ENCODE assay signal across 9 mouse cellular contexts in genomic region chr13:53119586-53120426, GRCm38 (mm10).
DNase-seq lines count a peak whose midpoint lies in the region; ATAC-seq lines count a peak whose summit lies in the region.
"Had no signal": no experiment of that assay in that cellular context is flagged by ENCODE, and none has a peak within 500 bp of the region (broad histone marks: within the 10 kb centered on the region; RNA-seq: fewer than 3 reads in every experiment).

No protein-coding gene starts in this region.

- no peak overlapping the region for H3K4me2 ChIP-seq in hindbrain, embryonic 16.5 days (ENCODE audit: low read length)
- H3K4me2 ChIP-seq: liver, embryonic 15.5 days had no signal

- H3K27ac ChIP-seq in hindbrain, embryonic 16.5 days (ENCODE audit: low read depth, low read length) = no peak overlapping the region
- no peak overlapping the region for H3K27ac ChIP-seq in midbrain, embryonic 10.5 days (replicated peaks)
- H3K27ac ChIP-seq: liver, embryonic 15.5 days had no signal

- peak; percentile 74 for ATAC-seq in hindbrain, embryonic 16.5 days
- ATAC-seq in erythroid progenitor cell, adult 5-6 weeks (replicated peaks; ENCODE audit: low FRiP score, poor library complexity, severe bottlenecking) = no peak

- H3K27me3 ChIP-seq in hindbrain, embryonic 16.5 days (replicated peaks; ENCODE audit: control insufficient read depth, insufficient read depth, low read length) = no peaks in the 10 kb centered on the region
- no peaks in the 10 kb centered on the region for H3K27me3 ChIP-seq in midbrain, embryonic 10.5 days (ENCODE audit: low read depth, poor library complexity, severe bottlenecking)
- H3K27me3 ChIP-seq: liver, embryonic 15.5 days had no signal

- WGBS in hindbrain, embryonic 16.5 days = 30% methylated on average over 10 of the region's 10 CpGs
- 35% methylated on average over 10 of the region's 10 CpGs for WGBS in midbrain, embryonic 10.5 days

- H3K4me1 ChIP-seq in hindbrain, embryonic 16.5 days (ENCODE audit: control insufficient read depth, insufficient read depth, low read depth, low read length) = peaks cover 9% of the 10 kb centered on the region
- peaks cover 22% of the 10 kb centered on the region for H3K4me1 ChIP-seq in midbrain, embryonic 10.5 days
- H3K4me1 ChIP-seq: liver, embryonic 15.5 days had no signal

- no peaks in the 10 kb centered on the region for H3K36me3 ChIP-seq in hindbrain, embryonic 16.5 days (ENCODE audit: control insufficient read depth, insufficient read depth, low read length)
- peaks cover 8% of the 10 kb centered on the region; the same call in 1 of the 2 replicates for H3K36me3 ChIP-seq in midbrain, embryonic 10.5 days
- H3K36me3 ChIP-seq: liver, embryonic 15.5 days had no signal

- DNase-seq in NIH3T3 (ENCODE audit: low read depth) = peak; percentile 90
- DNase-seq in c-Kit-positive CD71-positive TER-119-negative erythroid progenitor cells, embryonic 14.5 days (ENCODE audit: low read depth) = peak; percentile 37
- DNase-seq in forelimb bud, embryonic 11.5 days (ENCODE audit: low read depth, low spot score) = peak; percentile 93
- DNase-seq in left cerebral cortex, adult 11 months (ENCODE audit: low spot score) = peak; percentile 51
- DNase-seq in midbrain, embryonic 10.5 days (ENCODE audit: low spot score) = peak; percentile 84
- peak; percentile 39 for DNase-seq in skeletal muscle tissue, adult 2 months (ENCODE audit: low read depth, low spot score)

- H3K4me3 ChIP-seq in hindbrain, embryonic 16.5 days (ENCODE audit: low read length) = no peak overlapping the region
- no peak overlapping the region for H3K4me3 ChIP-seq in midbrain, embryonic 10.5 days
- H3K4me3 ChIP-seq: liver, embryonic 15.5 days had no signal

- H3K9me3 ChIP-seq in hindbrain, embryonic 16.5 days (ENCODE audit: control insufficient read depth, low read length) = no peaks in the 10 kb centered on the region
- H3K9me3 ChIP-seq in midbrain, embryonic 10.5 days (replicated peaks) = no peaks in the 10 kb centered on the region
- H3K9me3 ChIP-seq: liver, embryonic 15.5 days had no signal

- H3K9ac ChIP-seq in hindbrain, embryonic 16.5 days (ENCODE audit: low read depth, low read length) = no peak overlapping the region
- H3K9ac ChIP-seq: liver, embryonic 15.5 days had no signal

Comparison
In these comparisons a context has a peak if more than half of its experiments do, and no peak if none do; other contexts are left out.
1. DNase-seq: peak in every context shown above with its lines; median percentile 93 in forelimb bud, embryonic 11.5 days; 90 in NIH3T3; 84 in midbrain, embryonic 10.5 days; 51 in left cerebral cortex, adult 11 months; 39 in skeletal muscle tissue, adult 2 months; 37 in c-Kit-positive CD71-positive TER-119-negative erythroid progenitor cells, embryonic 14.5 days.